Mouse (Mus musculus) heart, adult 2 months (tissue): ENCODE results near the gene Gm20388. TPM values are rescaled to one million over a fixed set of nuclear protein-coding genes. Genes with fewer than 3 reads are reported as not detected.

Experiments used
- DNase-seq, 2 experiments: peaks; one replicate each; pipeline ENCODE4 v3.0.0; 2021
- H3K27ac ChIP-seq: fragments of 200-600 bp; 2 replicates; pipeline ENCODE4 v1.8.1; 2022
- H3K27me3 ChIP-seq: fragments of 200-500 bp; 2 replicates; pipeline ENCODE4 v1.6.1; 2012; ENCODE audit warnings: mild to moderate bottlenecking, low read length, inconsistent platforms, mixed read lengths; ENCODE audit not compliant: control insufficient read depth, insufficient read depth
- H3K36me3 ChIP-seq: fragments of 200-500 bp; 2 replicates; pipeline ENCODE4 v1.6.1; 2012; ENCODE audit warnings: low read length, inconsistent platforms; ENCODE audit not compliant: control insufficient read depth, insufficient read depth
- H3K4me1 ChIP-seq: fragments of 200-500 bp; 2 replicates; pipeline ENCODE4 v1.6.1; 2011; ENCODE audit warnings: low read length; ENCODE audit not compliant: control insufficient read depth, insufficient read depth
- H3K4me3 ChIP-seq: fragments of 200-600 bp; 2 replicates; pipeline ENCODE4 v1.8.1; 2022
- H3K79me2 ChIP-seq: fragments of 200-500 bp; replicated peaks from 2 replicates; pipeline ENCODE4 v1.6.1; 2012; ENCODE audit warnings: mild to moderate bottlenecking, inconsistent platforms, low read length, moderate library complexity, mixed read lengths; ENCODE audit not compliant: control insufficient read depth, insufficient read depth
- H3K9ac ChIP-seq: fragments of 200-500 bp; 2 replicates; pipeline ENCODE4 v1.6.1; 2012; ENCODE audit warnings: low read depth, mild to moderate bottlenecking, control low read depth, inconsistent platforms, low read length, mixed read lengths
- CTCF ChIP-seq: fragments of 200-600 bp; IDR thresholded peaks from 2 replicates; pipeline ENCODE4 v1.8.1; 2022; ENCODE audit warnings: antibody characterized with exemption, mild to moderate bottlenecking, moderate library complexity
- EP300 ChIP-seq: fragments of 200-500 bp; IDR thresholded peaks from 2 replicates; pipeline ENCODE4 v1.6.1; 2011; ENCODE audit warnings: low read depth, low read length, control low read depth; ENCODE audit not compliant: insufficient read depth
- POLR2A ChIP-seq: fragments of 200-500 bp; IDR thresholded peaks from 2 replicates; pipeline ENCODE4 v1.6.1; 2011; ENCODE audit warnings: mild to moderate bottlenecking, low read depth, low read length, control low read depth; ENCODE audit not compliant: insufficient read depth
- WGBS: fragments of 180-500 bp; shearing (Covaris S2); methylation state at CpG from one replicate; pipeline ENCODE4 v1.1.7; 2018; 5-methylcytosine and 5-hydroxymethylcytosine counted together
- intact Hi-C: fragments of 180-260 bp; cut with DNase I; formaldehyde crosslinking; loops from one replicate; pipeline ENCODE4 v1.15.1; 2025
- polyA plus RNA-seq: library from polyadenylated mRNA; depleted of rRNA; stranded (reverse); fragments of >200 nt; gene quantifications from 2 replicates; pipeline ENCODE4 v1.2.3, GENCODE M21; 2012
- total RNA-seq, 2 experiments: library from RNA; stranded (reverse); gene quantifications; 2 replicates each; pipeline ENCODE4 v1.2.3; 2021

The Gm20388 gene
- total and polyA plus RNA-seq, 3 experiments: 1.8 to 32.3 TPM; not detected in 1

DNA sequence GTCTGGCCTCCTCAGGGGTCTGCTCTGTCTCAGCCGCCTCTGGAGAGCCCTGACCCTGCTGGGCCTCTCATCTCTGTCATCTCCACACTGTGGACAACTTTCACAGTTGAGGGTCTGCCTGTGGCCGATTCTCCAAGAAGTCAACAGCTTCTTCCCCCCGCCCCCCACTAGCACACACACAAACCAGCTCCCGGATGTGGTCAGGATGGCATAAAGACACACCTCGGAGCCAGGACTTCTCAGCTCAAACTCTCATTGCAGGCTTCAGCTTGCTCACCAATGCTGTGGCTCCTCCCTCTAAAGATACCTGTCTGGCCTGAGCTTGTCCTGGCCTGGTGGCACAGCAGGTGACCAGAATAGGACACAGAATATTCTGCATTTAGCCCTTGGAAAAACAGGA, 977.4 kb downstream of the Gm20388 start:
- H3K27me3 ChIP-seq: peaks cover 16% of the 10 kb centered on the region
- WGBS: 28% methylated on average over 5 of the region's 5 CpGs
- no peak overlapping the region for H3K9ac ChIP-seq
- no peak for TF ChIP-seq POLR2A
- TF ChIP-seq CTCF: no peak
- no peak for TF ChIP-seq EP300
- intact Hi-C loops: no loop called here
- H3K36me3 ChIP-seq: no peaks in the 10 kb centered on the region
- H3K4me1 ChIP-seq: no peaks in the 10 kb centered on the region
- no peaks in the 10 kb centered on the region for H3K79me2 ChIP-seq
- H3K4me3 ChIP-seq: no peak overlapping the region
- no peak for DNase-seq
- H3K27ac ChIP-seq: no peak overlapping the region

DNA sequence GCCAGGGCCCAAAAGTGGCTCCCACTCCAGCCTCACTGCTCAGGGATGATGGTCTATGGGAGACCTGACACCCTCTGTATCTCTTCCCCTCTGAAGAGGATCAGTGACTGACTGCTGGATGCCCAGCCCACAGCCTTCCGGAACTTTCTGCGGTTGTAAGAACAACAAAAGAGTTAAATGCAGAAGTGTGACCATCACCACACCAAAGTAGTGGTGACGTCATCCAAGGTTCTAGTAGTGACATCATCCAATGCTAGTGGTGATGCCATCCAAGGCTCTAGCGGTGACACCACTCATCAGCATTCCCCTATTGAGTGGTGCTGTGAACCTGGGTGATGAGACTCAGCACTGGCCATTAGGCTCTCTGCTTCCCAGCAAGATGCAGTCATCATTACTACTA, 978.5 kb downstream of the Gm20388 start:
- H3K9ac ChIP-seq: no peak overlapping the region
- intact Hi-C loops: no loop called here
- H3K4me3 ChIP-seq: no peak overlapping the region
- no peak for DNase-seq
- peaks cover 14% of the 10 kb centered on the region for H3K27me3 ChIP-seq
- H3K4me1 ChIP-seq: no peaks in the 10 kb centered on the region
- 74% methylated on average over 4 of the region's 4 CpGs for whole genome bisulfite sequencing
- no peak overlapping the region for H3K27ac ChIP-seq
- TF ChIP-seq EP300 (no peak), POLR2A (no peak), CTCF (no peak)
- no peaks in the 10 kb centered on the region for H3K36me3 ChIP-seq
- H3K79me2 ChIP-seq: no peaks in the 10 kb centered on the region

DNA sequence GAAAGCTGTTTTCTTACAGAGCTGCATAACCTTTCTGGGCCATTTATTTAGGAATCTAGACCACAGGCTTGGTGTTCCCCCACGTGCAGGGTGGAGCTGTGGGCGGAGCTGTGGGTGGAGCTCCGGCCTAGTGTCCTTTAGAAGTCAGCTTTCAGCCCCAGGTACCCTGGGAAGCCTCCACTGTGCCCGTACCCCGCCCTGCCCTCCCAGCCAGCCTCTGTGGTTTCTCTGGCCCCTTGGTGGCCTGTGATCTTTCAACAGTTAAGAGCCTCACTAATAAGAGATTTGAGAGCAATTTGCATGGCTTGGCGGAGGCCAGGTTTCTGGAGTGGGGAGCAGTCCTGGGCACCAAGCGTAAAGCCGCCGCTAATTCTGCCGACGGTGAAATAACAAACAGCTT, 979.4 kb downstream of the Gm20388 start:
- WGBS: 7% methylated on average over 11 of the region's 11 CpGs
- Histone ChIP-seq H3K9ac (no peak overlapping the region), H3K36me3 (no peaks in the 10 kb centered on the region), H3K27me3 (peaks cover 14% of the 10 kb centered on the region), H3K4me1 (no peaks in the 10 kb centered on the region), H3K27ac (no peak overlapping the region), H3K4me3 (no peak overlapping the region), H3K79me2 (no peaks in the 10 kb centered on the region)
- intact Hi-C loops: no loop called here
- TF ChIP-seq EP300: no peak
- TF ChIP-seq CTCF: no peak
- no peak for TF ChIP-seq POLR2A
- no peak for DNase-seq

DNA sequence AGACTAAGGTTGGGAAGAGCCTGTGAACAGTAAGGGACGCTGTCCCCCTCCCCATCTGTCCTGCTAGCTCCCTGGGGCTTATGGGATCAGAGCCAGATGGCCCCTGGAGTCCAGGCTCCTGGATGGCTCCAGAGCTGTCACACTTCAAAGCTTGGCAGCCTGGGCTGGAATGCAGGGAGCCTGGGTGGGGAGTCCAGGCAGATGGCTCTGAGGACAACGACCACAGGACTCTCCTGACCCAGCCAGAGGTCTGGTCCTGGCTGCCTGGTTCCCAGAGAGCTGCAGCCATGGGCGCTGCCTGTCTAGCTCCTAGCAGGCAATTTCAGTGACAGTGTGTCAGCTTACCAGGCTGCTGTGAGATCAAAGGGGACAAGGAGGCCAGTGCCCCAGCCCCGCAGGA, 984.4 kb downstream of the Gm20388 start:
- H3K27me3 ChIP-seq: peaks cover 9% of the 10 kb centered on the region
- H3K36me3 ChIP-seq: no peaks in the 10 kb centered on the region
- no peak overlapping the region for H3K27ac ChIP-seq
- no peak for TF ChIP-seq POLR2A
- no peak for TF ChIP-seq EP300
- no peaks in the 10 kb centered on the region for H3K4me1 ChIP-seq
- no peak overlapping the region for H3K4me3 ChIP-seq
- no peak for DNase-seq
- intact Hi-C loops: loop anchor here (5.0 kb wide), 1 partner anchor 197 kb away; no protein-coding TSS in a partner anchor
- 14% methylated on average over 4 of the region's 4 CpGs for WGBS
- H3K79me2 ChIP-seq: no peaks in the 10 kb centered on the region
- H3K9ac ChIP-seq: no peak overlapping the region

DNA sequence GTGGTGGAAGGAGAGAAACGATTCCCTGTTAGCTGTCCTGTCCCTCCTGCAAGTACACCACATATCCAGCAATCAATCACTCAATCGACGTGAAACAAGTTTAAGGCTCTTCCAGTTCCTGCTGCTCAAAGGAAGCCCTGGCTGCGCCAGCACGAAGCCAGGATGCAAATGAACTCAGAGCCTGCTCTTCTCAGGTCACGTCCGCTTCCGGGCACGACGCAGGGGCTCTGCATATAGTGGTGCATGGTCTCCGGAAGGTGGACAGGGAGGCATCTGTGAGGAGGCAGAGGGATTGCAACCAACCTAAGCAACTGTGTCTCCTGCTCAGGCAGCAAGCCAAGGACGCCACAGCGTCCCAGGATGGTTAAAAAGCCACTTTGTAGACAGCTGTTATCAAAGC, 985.0 kb downstream of the Gm20388 start:
- Histone ChIP-seq H3K27me3 (peaks cover 7% of the 10 kb centered on the region), H3K27ac (no peak overlapping the region), H3K36me3 (no peaks in the 10 kb centered on the region), H3K4me1 (no peaks in the 10 kb centered on the region), H3K4me3 (no peak overlapping the region), H3K79me2 (no peaks in the 10 kb centered on the region), H3K9ac (no peak overlapping the region)
- no peak for TF ChIP-seq EP300
- TF ChIP-seq CTCF: no peak
- no peak for TF ChIP-seq POLR2A
- no peak for DNase-seq
- intact Hi-C loops: loop anchor here (5.0 kb wide), 1 partner anchor 197 kb away; no protein-coding TSS in a partner anchor
- WGBS: 3% methylated on average over 13 of the region's 13 CpGs

DNA sequence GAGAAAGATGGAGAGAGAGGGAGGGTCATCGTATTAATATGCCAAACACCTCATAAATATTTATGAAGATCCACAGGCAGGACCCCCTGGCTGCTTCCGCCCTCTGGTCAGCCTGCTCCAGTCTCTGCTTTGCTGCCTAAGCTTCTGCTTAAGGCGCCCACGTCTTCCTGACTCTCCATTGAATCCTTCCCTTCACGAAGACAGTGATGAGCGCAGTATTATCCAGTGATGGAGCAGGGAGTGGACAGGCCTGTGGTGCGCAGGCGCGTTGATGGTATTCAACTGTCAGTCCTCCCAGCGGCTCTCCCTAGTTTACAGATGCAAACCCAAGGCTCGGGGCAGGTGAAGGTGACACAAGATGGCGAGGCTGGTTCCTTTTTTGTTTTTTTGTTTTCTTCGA, 985.6 kb downstream of the Gm20388 start:
- intact Hi-C loops: loop anchor here (5.0 kb wide), 1 partner anchor 196 kb away; no protein-coding TSS in a partner anchor
- no peak overlapping the region for H3K27ac ChIP-seq
- H3K9ac ChIP-seq: no peak overlapping the region
- peaks cover 7% of the 10 kb centered on the region for H3K27me3 ChIP-seq
- WGBS: 44% methylated on average over 13 of the region's 13 CpGs
- no peak for DNase-seq
- no peaks in the 10 kb centered on the region for H3K79me2 ChIP-seq
- TF ChIP-seq POLR2A (no peak), EP300 (no peak), CTCF (no peak)
- H3K4me3 ChIP-seq: no peak overlapping the region
- H3K4me1 ChIP-seq: no peaks in the 10 kb centered on the region
- H3K36me3 ChIP-seq: no peaks in the 10 kb centered on the region
